Mouse (Mus musculus) heart, postnatal 0 days (tissue): ENCODE measurements around the gene Nr1h4. TPM values are rescaled to one million over a fixed set of nuclear protein-coding genes. Genes with fewer than 3 reads are reported as not detected.

Source experiments
- ATAC-seq: fragments of 200-750 bp; cut with Nextera tagmentation; 2 replicates; pipeline ENCODE4 v1.8.0; 2017; ENCODE audit warnings: low read depth, moderate number of reproducible peaks, moderate library complexity; ENCODE audit not compliant: insufficient read depth
- DNase-seq: peaks from one replicate; pipeline ENCODE4 v3.0.0-alpha.2; 2016; ENCODE audit warnings: low spot score
- H3K27ac ChIP-seq: fragments of 300-500 bp; sonication (generic); 2 replicates; pipeline ENCODE4 v1.5.1; 2014; ENCODE audit warnings: low read depth, mild to moderate bottlenecking
- H3K27me3 ChIP-seq: fragments of 300-500 bp; sonication (generic); 2 replicates; pipeline ENCODE4 v1.6.1; 2014; ENCODE audit warnings: low read length, mixed read lengths; ENCODE audit not compliant: control insufficient read depth, insufficient read depth
- H3K36me3 ChIP-seq: fragments of 300-500 bp; sonication (generic); replicated peaks from 2 replicates; pipeline ENCODE4 v1.6.1; 2014; ENCODE audit warnings: low read length, mixed read lengths; ENCODE audit not compliant: control insufficient read depth, insufficient read depth
- H3K4me1 ChIP-seq: fragments of 300-500 bp; sonication (generic); 2 replicates; pipeline ENCODE4 v1.6.1; 2014; ENCODE audit warnings: antibody characterized with exemption; ENCODE audit not compliant: control insufficient read depth, insufficient read depth
- H3K4me2 ChIP-seq: fragments of 300-500 bp; sonication (generic); 2 replicates; pipeline ENCODE4 v1.6.1; 2014; ENCODE audit warnings: low read depth, mild to moderate bottlenecking, low read length, moderate library complexity
- H3K4me3 ChIP-seq: fragments of 300-500 bp; sonication (generic); 2 replicates; pipeline ENCODE4 v1.5.1; 2014; ENCODE audit warnings: low read depth, low read length
- H3K9ac ChIP-seq: fragments of 300-500 bp; sonication (generic); replicated peaks from 2 replicates; pipeline ENCODE4 v1.6.1; 2014; ENCODE audit warnings: low read depth, low read length, mixed read lengths
- H3K9me3 ChIP-seq: fragments of 300-500 bp; sonication (generic); replicated peaks from 2 replicates; pipeline ENCODE4 v1.6.1; 2016; ENCODE audit warnings: low read length; ENCODE audit not compliant: control insufficient read depth
- CTCF ChIP-seq: IDR thresholded peaks from 2 replicates; pipeline ENCODE4 v1.5.1; 2016; ENCODE audit warnings: antibody characterized with exemption, control low read depth, low read depth
- EP300 ChIP-seq: IDR thresholded peaks from 2 replicates; pipeline ENCODE4 v1.6.1; 2016; ENCODE audit warnings: antibody characterized with exemption, low read depth
- WGBS: fragments of 180-500 bp; shearing (Covaris S2); extraction: QIAGEN DNeasy Blood & Tissue Kit; methylation state at CpG from one replicate; pipeline ENCODE4 v1.1.7; 2014; 5-methylcytosine and 5-hydroxymethylcytosine counted together
- polyA plus RNA-seq: library from polyadenylated mRNA; unstranded; fragments of >200 nt; fragmentation: Nextera tagmentation; extraction: Ambion mirVana; gene quantifications from 2 replicates; pipeline ENCODE4 v1.2.1, GENCODE M21; 2015
- total RNA-seq: library from RNA; depleted of rRNA; stranded (reverse); fragments of >200 nt; gene quantifications from 2 replicates; pipeline ENCODE4 v1.2.3, GENCODE M21; 2014; ENCODE audit warnings: low replicate concordance

Gene Nr1h4
- total and polyA plus RNA-seq, 2 experiments from 2014 or later: 1.3 to 1.4 TPM

DNA sequence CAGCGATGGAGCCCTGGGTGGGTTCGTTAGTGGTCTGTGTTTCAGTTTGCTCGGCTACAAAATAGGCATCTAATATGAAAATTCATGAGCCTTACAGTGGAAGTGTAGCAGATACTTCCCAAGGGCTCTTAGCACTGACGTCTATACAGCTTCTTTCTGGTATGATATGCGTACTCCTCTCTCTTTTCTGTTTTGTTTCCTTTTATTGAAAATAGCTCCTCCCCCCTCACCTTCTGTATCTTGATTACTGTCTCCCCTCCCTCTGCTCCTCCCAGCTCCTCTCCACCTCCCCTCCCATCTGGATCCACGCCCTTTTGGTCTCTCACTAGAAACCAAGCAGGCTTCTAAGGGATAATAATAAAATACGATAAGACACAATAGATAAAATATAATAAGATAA is 37.8 kb downstream of the Nr1h4 start:
- Histone ChIP-seq H3K36me3 (no peaks in the 10 kb centered on the region), H3K27me3 (no peaks in the 10 kb centered on the region), H3K9ac (no peak overlapping the region), H3K4me2 (no peak overlapping the region), H3K4me3 (no peak overlapping the region), H3K4me1 (no peaks in the 10 kb centered on the region), H3K9me3 (no peaks in the 10 kb centered on the region), H3K27ac (no peak overlapping the region)
- TF ChIP-seq CTCF: no peak
- no peak for TF ChIP-seq EP300
- 77% methylated on average over 7 of the region's 7 CpGs for WGBS
- no peak for DNase-seq
- no peak for ATAC-seq

DNA sequence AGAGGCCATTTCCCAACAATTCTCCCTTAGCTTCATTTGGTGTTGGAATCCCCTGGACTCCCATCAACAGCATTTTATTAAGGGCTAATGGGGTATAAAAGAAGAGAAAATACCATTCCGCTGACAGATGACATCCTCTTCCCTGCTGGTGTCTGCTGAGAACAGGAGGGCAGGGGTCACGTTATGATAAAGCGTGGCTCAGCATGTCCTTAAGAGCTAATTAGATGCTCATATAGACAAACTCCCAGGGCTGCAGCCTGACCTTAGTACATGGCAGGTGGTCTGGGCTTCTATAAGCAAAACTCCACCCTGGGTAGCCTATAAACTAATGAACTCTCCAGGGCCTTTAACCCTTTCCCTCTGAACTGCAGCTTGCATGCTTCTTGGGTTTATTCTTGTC is 42.1 kb downstream of the Nr1h4 start:
- Histone ChIP-seq H3K4me2 (no peak overlapping the region), H3K27me3 (no peaks in the 10 kb centered on the region), H3K9me3 (no peaks in the 10 kb centered on the region), H3K27ac (no peak overlapping the region), H3K9ac (no peak overlapping the region), H3K4me3 (no peak overlapping the region), H3K36me3 (no peaks in the 10 kb centered on the region), H3K4me1 (no peaks in the 10 kb centered on the region)
- no peak for DNase-seq
- WGBS: 57% methylated on average over 3 of the region's 3 CpGs
- no peak for TF ChIP-seq EP300
- no peak for TF ChIP-seq CTCF
- ATAC-seq: no peak

DNA sequence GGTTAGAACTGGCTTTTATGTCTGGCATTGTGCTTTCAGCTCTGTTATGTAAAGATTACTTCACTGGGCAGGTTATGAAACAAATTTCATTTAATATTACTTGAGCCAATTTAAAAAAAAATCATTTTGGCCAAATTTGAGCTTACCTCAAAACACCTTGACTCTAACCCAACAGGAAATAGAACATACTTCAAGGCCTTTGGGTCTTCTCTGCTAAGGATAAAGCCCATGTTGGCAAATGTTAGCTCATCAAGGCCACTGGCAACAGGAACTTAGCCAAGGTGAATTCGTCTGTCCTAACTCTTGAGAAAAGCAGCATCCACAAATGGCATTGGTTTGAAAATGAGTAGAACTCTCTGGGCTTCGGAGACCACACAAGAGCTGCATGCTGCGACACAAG is 43.1 kb downstream of the Nr1h4 start:
- Histone ChIP-seq H3K4me2 (no peak overlapping the region), H3K9me3 (no peaks in the 10 kb centered on the region), H3K4me3 (no peak overlapping the region), H3K9ac (no peak overlapping the region), H3K4me1 (no peaks in the 10 kb centered on the region), H3K27ac (no peak overlapping the region), H3K36me3 (no peaks in the 10 kb centered on the region), H3K27me3 (no peaks in the 10 kb centered on the region)
- ATAC-seq (no peak), DNase-seq (no peak)
- TF ChIP-seq CTCF (no peak), EP300 (no peak)
- WGBS: 84% methylated on average over 3 of the region's 3 CpGs

DNA sequence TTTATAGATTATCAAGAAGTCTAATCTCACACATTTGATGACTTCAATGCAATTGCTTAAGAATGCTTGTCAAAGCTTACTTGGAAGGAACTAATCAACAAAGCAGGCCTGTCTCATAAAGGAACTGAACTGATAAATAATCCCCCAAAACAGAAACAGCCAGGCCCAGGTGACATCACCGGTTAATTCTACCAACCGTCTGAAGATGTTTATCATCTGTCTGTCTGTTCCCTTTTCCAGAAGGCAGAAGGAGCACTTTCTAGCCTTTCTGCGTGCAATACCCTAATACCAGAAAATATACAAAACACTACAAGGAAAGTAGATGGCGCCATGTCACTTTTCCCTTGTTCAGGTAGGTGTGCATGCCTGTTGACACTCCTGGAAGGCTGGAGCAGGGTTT is 43.9 kb downstream of the Nr1h4 start:
- H3K4me3 ChIP-seq: no peak overlapping the region
- H3K27me3 ChIP-seq: no peaks in the 10 kb centered on the region
- no peak overlapping the region for H3K4me2 ChIP-seq
- no peaks in the 10 kb centered on the region for H3K36me3 ChIP-seq
- no peak for DNase-seq
- TF ChIP-seq EP300: no peak
- peak; percentile 39 for TF ChIP-seq CTCF
- no peak overlapping the region for H3K27ac ChIP-seq
- 67% methylated on average over 4 of the region's 4 CpGs for WGBS
- H3K9me3 ChIP-seq: no peaks in the 10 kb centered on the region
- no peak overlapping the region for H3K9ac ChIP-seq
- H3K4me1 ChIP-seq: no peaks in the 10 kb centered on the region
- ATAC-seq: no peak

DNA sequence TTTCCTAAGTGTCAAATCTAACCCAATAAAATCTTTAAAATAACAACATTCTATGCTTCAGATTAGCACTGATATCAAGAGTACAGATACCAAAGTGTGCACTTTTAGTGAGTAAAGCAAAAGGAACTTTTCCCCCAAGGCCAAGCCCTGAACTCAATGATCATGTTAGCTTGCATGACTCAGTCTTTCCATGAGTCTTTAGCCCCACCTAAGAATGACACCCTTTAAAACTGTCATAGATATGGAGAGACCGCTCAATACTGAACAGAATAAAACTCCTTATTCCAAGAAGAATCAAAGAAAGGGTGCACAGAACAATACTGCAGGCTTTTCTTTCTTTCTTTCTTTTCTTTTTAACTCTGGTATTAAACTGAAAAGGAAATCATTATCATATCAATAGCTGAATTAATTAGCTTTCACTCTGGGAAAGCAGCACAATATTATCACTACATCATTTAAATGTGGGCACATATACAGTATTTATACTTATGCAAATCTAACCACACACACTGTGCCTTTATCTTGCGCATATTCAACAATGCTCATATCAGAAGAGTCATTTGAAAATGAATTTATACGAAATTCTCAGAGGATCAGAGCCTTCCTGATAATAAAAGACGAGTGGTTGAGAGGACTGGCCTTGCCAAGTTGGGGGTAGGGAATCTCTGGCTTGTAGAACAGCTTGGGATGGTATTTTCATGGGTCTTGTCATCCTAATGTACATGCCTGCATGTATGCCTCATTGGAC is 46.2 kb downstream of the Nr1h4 start:
- Histone ChIP-seq H3K4me3 (no peak overlapping the region), H3K9ac (no peak overlapping the region), H3K27ac (no peak overlapping the region), H3K27me3 (no peaks in the 10 kb centered on the region), H3K4me2 (no peak overlapping the region), H3K36me3 (no peaks in the 10 kb centered on the region), H3K9me3 (no peaks in the 10 kb centered on the region), H3K4me1 (no peaks in the 10 kb centered on the region)
- ATAC-seq: no peak
- DNase-seq: no peak
- TF ChIP-seq EP300 (no peak), CTCF (no peak)
- WGBS: 54% methylated on average over 4 of the region's 4 CpGs

DNA sequence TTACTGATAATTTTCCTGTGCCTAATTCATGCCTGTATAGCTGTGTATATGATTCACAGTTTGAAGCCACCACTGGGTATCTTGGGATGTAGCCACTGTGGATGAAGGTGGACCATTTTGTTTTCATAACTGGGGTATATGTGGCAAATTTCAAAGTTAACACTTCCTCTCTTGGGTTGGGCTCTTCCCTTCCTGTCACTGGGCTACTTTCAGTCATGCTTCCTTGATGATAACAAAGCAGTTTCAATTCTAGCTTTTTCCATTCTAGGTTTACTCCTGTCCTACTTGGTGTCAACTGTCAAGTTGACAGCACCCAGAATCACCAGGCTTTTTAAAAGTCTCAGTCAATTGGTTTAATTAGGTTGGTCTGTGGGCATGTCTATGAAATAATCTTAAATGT is 48.5 kb downstream of the Nr1h4 start:
- Histone ChIP-seq H3K9me3 (no peaks in the 10 kb centered on the region), H3K4me2 (no peak overlapping the region), H3K36me3 (no peaks in the 10 kb centered on the region), H3K27me3 (no peaks in the 10 kb centered on the region), H3K27ac (no peak overlapping the region), H3K9ac (no peak overlapping the region), H3K4me3 (no peak overlapping the region), H3K4me1 (no peaks in the 10 kb centered on the region)
- ATAC-seq: no peak
- no peak for TF ChIP-seq CTCF
- TF ChIP-seq EP300: no peak
- no peak for DNase-seq
